Mouse (Mus musculus) megakaryocyte, embryonic 14.5 days (primary cell): ENCODE results near the gene Coa7.

Experiments used
- FLI1 ChIP-seq: IDR thresholded peaks from 2 replicates; pipeline ENCODE4 v1.6.1; 2012; ENCODE audit warnings: low read length, inconsistent platforms, mixed read lengths
- GATA1 ChIP-seq: IDR thresholded peaks from 3 replicates; pipeline ENCODE4 v1.6.1; 2012; ENCODE audit warnings: mixed read lengths, low read length, inconsistent platforms, borderline replicate concordance

- TF ChIP-seq GATA1 (no peak), FLI1 (no peak)
Observed at GRCm38 (mm10) chr4:108300266-108300665, 27.7 kb upstream of the Coa7 start.
